Mouse (Mus musculus): ENCODE measurements around the gene E130308A19Rik. TPM values are rescaled to one million over a fixed set of nuclear protein-coding genes. Genes with fewer than 3 reads are reported as not detected.

Gene E130308A19Rik
- polyA plus RNA-seq, 1 experiment from 2014 or later = 55.3 TPM

- WGBS = 73% methylated on average over 1 of the region's 1 CpGs
- no peaks in the 10 kb centered on the region for H3K36me3 ChIP-seq (replicated peaks)
- H3K9me3 ChIP-seq = no peaks in the 10 kb centered on the region
- H3K4me1 ChIP-seq = peaks cover 22% of the 10 kb centered on the region
- H3K4me2 ChIP-seq = peak overlapping the region; percentile 97
- no peak overlapping the region for H3K9ac ChIP-seq
- no peak for ATAC-seq (ENCODE audit: low FRiP score)
- 0 out of 2 replicates have a peak, but pooled peaks cover 3% of the 10 kb centered on the region for H3K27me3 ChIP-seq
- peak overlapping the region; percentile 91; the same call in 1 of the 2 replicates for H3K4me3 ChIP-seq (replicated peaks)
- no peak overlapping the region for H3K27ac ChIP-seq
These were observed 178.7 kb downstream of the E130308A19Rik start for GRCm38 (mm10) chr4:59804754-59805153.

- WGBS = 2% methylated on average over 42 of the region's 45 CpGs
- peak within 1 kb of the TSS; percentile 97 for H3K4me2 ChIP-seq
- H3K9me3 ChIP-seq = no peaks in the 10 kb centered on the region
- peaks cover 22% of the 10 kb centered on the region for H3K4me1 ChIP-seq
- H3K27ac ChIP-seq = peak within 1 kb of the TSS; percentile 68
- 0 out of 2 replicates have a peak, but pooled peaks cover 3% of the 10 kb centered on the region for H3K27me3 ChIP-seq
- peak within 1 kb of the TSS; percentile 85 for H3K9ac ChIP-seq
- peak within 1 kb of the TSS; percentile 91 for H3K4me3 ChIP-seq (replicated peaks)
- no peaks in the 10 kb centered on the region for H3K36me3 ChIP-seq (replicated peaks)
- peak; percentile 96 for ATAC-seq (ENCODE audit: low FRiP score)
These were observed 179.4 kb downstream of the E130308A19Rik start, which contains the start of gene Snx30 for GRCm38 (mm10) chr4:59805181-59805967. TSS of gene Snx30 (plus strand) at chr4:59805840.

GRCm38 (mm10) chr4:59805968-59806878, 180.2 kb downstream of the E130308A19Rik start:
- peak overlapping the region; percentile 97 for H3K4me2 ChIP-seq
- H3K9me3 ChIP-seq = no peaks in the 10 kb centered on the region
- H3K27me3 ChIP-seq = 0 out of 2 replicates have a peak, but pooled peaks cover 3% of the 10 kb centered on the region
- H3K4me3 ChIP-seq (replicated peaks) = peak overlapping the region; percentile 91
- peak; percentile 74 for ATAC-seq (ENCODE audit: low FRiP score)
- H3K36me3 ChIP-seq (replicated peaks) = no peaks in the 10 kb centered on the region
- under 1% methylated on average over 43 of the region's 58 CpGs for WGBS
- H3K9ac ChIP-seq = peak overlapping the region; percentile 85
- peak overlapping the region; percentile 68 for H3K27ac ChIP-seq
- peaks cover 22% of the 10 kb centered on the region for H3K4me1 ChIP-seq

- H3K27ac ChIP-seq = no peak overlapping the region
These were observed 180.8 kb downstream of the E130308A19Rik start for GRCm38 (mm10) chr4:59806879-59807195.

GRCm38 (mm10) chr4:59807521-59807920, 181.5 kb downstream of the E130308A19Rik start:
- H3K4me3 ChIP-seq (replicated peaks) = no peak overlapping the region
- no peak overlapping the region; the same call in 1 of the 2 replicates for H3K4me2 ChIP-seq
- 83% methylated on average over 2 of the region's 2 CpGs for WGBS
- no peak for ATAC-seq (ENCODE audit: low FRiP score)
- peaks cover 22% of the 10 kb centered on the region for H3K4me1 ChIP-seq
- no peak overlapping the region for H3K9ac ChIP-seq
- no peak overlapping the region for H3K27ac ChIP-seq
- no peaks in the 10 kb centered on the region for H3K9me3 ChIP-seq
- no peaks in the 10 kb centered on the region for H3K27me3 ChIP-seq
- no peaks in the 10 kb centered on the region for H3K36me3 ChIP-seq (replicated peaks)

More at GRCm38 (mm10) chr4:59806879-59807195, 180.8 kb downstream of the E130308A19Rik start:
- WGBS = 2% methylated on average over 9 of the region's 9 CpGs
- H3K9ac ChIP-seq = peak overlapping the region; percentile 85
- H3K9me3 ChIP-seq = no peaks in the 10 kb centered on the region
- H3K4me2 ChIP-seq = peak overlapping the region; percentile 97
- peak overlapping the region; percentile 91 for H3K4me3 ChIP-seq (replicated peaks)
- H3K27me3 ChIP-seq = 0 out of 2 replicates have a peak, but pooled peaks cover 3% of the 10 kb centered on the region
- H3K4me1 ChIP-seq = peaks cover 22% of the 10 kb centered on the region
- H3K36me3 ChIP-seq (replicated peaks) = no peaks in the 10 kb centered on the region
- no peak for ATAC-seq (ENCODE audit: low FRiP score)

- Histone ChIP-seq H3K9ac (no peak overlapping the region), H3K4me2 (no peak overlapping the region), H3K4me3 (replicated peaks) (no peak overlapping the region), H3K27me3 (no peaks in the 10 kb centered on the region), H3K4me1 (peaks cover 22% of the 10 kb centered on the region), H3K9me3 (no peaks in the 10 kb centered on the region), H3K27ac (no peak overlapping the region), H3K36me3 (replicated peaks) (no peaks in the 10 kb centered on the region)
- WGBS = 80% methylated on average over 5 of the region's 5 CpGs
- no peak for ATAC-seq (ENCODE audit: low FRiP score)
These were observed 182.4 kb downstream of the E130308A19Rik start for GRCm38 (mm10) chr4:59808396-59808795.

Other genes starting within 250 kb of the E130308A19Rik start
- gene Susd1, start 187.6 kb upstream of the E130308A19Rik start, polyA plus RNA-seq (2016; fragmentation: Nextera tagmentation; extraction: Ambion mirVana) = 1.3 and 1.9 TPM in 2 replicates
- gene Ptbp3, start 76.8 kb upstream of the E130308A19Rik start, polyA plus RNA-seq (2016; fragmentation: Nextera tagmentation; extraction: Ambion mirVana) = 25.2 and 29.1 TPM in 2 replicates
- gene Hsdl2, start 44.6 kb upstream of the E130308A19Rik start, polyA plus RNA-seq (2016; fragmentation: Nextera tagmentation; extraction: Ambion mirVana) = 27.6 and 28.1 TPM in 2 replicates
- gene Inip, start 175.4 kb downstream of the E130308A19Rik start, polyA plus RNA-seq (2016; fragmentation: Nextera tagmentation; extraction: Ambion mirVana) = 100 and 111 TPM in 2 replicates
- 12.1 and 13.4 TPM in 2 replicates for gene Snx30, start 179.6 kb downstream of the E130308A19Rik start, polyA plus RNA-seq (2016; fragmentation: Nextera tagmentation; extraction: Ambion mirVana)

Measured in forebrain, embryonic 12.5 days (tissue).